Mouse (Mus musculus): ENCODE data around the gene Mcts2.
A peak's percentile ranks its signal among the peaks of the same experiment; 100 is the strongest.

Gene Mcts2

DNA sequence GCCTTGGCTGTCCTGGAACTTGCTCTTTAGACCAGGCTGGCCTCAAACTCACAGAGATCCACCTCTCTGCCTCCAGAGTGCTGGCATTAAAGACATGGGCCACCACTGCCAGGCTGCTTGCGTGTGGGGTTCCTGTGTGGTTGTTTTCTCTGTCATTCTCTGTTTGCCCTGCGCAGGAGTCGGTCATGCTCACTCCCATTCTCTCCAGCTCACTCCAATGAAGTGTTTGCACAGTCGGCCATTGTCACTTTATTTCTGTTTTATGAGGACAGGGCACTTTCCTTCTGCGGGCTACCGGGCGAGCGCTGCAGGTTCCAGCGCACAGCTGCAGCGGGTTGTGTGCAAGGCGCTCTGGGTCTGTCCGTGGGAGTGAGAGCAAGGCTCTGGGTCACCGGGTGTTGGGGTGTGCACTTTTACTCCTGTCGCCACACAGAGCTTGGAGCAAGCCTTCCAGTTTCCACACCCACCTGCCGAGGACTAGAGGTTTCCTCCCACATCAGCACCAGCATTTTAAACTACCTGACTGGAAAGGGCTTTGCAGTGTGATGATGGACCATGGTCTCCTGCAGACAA, 38.4 kb downstream of the Mcts2 start:
- no peak for DNase-seq (ENCODE audit: low read depth, low spot score)

DNA sequence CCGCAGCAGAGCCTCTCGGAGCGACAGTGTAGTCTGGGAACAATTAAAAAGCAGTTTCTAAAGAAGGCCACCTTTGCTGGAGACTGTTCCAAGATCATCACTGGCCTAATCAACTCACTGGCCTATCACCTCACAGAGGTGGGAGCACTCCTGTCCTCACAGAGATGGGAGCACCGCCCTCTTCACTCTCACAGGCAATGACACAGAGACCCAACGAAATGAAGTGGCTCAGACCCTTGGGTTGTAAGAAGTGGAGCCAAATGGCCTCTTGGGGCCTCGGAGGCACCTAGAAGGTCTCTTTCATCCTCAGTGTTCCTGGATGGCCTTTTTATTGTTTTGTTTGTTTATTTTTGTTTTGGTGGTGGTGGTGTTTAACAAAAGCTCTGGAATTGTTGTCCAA, 39.4 kb downstream of the Mcts2 start:
- no peak for DNase-seq (ENCODE audit: low read depth, low spot score)

DNA sequence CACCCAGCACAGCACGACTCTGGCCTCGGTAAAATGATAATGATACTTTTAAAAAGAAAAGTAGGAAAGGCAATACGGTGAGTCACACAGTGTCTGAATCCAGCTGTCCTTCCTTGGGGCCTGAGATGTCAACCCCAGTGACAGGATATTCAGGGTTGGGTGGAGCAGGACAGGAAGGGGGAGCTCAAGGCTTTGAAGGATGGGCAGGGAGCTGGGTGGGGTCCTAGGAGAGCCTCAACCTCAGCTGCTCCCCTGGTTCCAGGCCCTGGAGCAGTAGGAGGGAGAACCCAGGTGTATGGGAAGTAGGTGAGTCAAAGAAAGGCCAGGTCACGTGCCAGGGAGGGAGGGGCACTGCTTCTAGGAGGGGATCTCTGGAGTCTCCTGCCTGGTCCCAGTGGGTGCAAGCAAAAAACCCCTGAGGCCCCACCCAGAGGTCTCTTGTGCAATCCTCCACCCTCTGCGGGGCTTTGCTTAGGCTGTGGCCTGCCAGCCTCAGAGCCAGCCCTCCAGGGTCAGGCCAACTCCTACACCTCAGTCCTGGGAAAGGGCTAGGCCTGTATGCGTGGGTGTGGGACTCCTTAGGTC, 40.0 kb downstream of the Mcts2 start:
- DNase-seq (ENCODE audit: low read depth, low spot score): no peak

DNA sequence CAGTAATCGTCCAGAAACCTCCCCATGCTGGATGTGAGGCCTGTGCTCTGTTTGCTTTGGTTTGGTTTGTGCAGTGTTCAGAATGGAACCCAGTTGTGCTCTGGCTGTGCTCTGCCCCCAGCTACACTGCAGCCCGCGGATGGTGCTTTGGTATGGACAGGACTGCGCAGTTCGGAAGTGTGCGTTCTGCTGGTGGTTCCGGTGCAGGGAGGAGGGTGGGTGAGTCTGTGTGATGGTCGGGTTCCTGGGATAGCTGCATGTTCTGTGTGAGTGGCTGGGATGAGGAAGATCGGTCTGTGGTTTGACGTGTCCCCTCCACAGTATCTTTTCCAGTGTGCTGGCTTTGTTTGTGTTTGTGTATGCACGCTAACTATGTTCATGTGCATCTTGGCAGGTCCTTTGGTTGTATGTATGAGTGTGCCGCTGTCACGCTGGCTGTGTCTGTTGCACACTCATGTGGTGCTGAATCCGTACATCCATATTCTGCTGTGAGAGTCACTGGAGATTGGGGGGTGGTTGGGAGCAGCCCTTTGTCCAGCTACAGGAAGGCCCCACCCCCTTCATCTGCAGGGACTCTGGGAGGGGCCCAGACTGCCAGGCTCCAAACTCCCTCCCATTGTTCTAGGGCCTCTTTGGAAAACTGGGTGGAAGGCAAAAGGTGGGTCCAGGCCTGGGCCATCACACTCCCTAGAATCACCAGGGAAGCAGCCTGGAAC, 41.1 kb downstream of the Mcts2 start:
- DNase-seq (ENCODE audit: low read depth, low spot score): no peak

DNA sequence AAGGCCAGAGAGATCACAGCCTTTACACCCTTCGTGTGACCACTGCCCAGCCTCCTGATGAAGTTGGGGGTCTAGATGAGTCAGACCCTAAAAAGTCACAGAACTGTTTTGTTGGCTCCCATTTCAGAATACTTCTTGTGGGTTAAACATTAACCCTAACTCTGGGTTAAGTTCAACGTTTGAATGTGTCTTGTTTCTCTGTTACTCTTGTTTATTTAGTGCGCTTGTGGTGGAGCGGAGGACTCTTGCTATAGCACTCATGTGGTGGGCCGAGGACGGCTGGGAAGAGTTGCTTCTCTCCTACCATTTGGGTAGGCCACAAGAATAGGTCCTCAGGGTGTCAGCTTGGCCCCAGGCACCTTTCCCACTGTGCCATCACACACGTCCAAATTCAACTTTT, 41.8 kb downstream of the Mcts2 start:
- DNase-seq (ENCODE audit: low read depth, low spot score): no peak

DNA sequence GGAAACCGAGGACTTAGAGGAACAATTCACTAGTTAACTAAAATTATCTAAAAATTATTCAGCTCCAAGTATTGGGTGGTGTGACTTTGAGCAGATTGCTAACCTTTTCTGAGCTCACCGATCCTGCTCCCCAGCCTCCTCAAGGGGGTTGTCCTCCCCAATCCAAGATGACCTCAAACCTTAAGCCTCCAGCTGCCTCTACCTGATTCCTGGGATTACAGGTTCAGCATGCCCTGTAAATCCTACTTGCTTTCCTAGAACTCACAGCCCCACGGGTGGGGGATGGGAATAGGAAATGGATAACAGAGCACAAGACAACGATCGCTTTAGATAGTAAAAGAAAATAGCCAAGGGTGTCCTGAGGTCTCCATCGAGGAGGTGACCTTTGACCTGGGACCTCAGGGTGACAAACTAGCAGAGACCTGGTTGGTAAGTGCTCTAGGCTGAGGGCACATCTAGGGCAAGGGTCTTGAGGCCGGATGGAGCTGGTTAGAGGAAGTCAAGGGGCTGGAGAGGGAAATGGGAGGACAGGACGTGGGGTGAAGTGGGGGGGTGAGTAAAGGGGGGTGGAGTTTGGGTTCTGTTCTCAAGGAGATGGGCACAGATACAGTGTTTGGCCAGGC, 42.3 kb downstream of the Mcts2 start:
- peak; percentile 42 for DNase-seq (ENCODE audit: low read depth, low spot score)

DNA sequence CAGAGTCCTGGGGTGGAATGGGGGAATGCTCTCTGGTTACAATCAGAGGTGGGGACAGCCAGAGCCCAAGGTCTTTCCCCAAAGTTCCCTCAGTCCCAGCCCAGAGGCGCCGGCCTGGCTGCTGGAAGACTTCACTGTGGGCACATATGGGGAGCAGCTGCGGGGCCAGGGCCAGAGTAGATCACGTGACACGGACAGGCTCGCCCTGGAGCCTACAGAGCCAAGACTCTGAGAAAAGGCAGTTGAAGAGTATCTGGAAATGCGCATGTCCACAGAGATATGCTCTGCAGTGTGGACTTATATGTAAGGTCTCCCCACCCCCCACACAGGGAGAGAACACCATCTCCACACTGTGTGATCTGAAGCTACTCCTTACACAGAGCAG, 42.8 kb downstream of the Mcts2 start:
- peak; percentile 85 for DNase-seq (ENCODE audit: low read depth, low spot score)

DNA sequence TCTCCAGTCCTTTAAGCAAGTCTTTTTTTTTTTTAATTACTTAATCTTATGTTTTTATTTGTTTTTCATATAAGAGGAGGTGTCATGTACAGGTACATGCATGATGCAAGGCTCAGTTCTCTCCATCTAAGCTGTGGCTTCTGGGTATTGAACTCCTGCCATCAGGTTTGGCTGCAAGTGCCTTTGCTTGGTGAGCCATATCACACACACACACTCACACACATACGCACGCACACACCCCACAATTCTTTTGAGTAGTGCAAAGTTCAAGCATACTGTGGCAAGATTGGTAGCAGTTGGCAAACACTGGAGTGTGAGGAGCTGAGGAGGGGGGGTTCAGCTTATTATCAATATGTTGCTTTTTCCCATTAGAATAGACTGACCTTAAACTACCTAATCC, 46.4 kb downstream of the Mcts2 start:
- no peak for DNase-seq (ENCODE audit: low read depth, low spot score)

DNA sequence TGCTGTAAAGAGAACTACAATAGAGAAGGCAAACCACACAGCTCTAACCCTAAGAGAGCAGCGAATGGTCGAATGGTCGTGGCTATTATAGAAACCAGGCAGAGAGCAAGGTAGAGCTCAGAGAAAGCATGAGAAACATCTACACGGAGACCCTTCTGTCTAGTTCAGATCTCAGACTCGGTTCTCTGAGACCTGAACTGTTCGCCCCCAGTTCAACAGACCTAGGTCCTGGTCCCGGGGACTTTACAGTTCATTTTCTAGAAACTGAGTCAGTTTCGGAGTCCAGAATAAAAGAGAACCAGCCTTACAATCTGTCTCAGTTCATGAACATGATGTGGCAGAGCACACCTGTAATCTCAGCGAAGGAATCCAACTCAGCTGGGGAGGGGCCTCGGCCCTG, 47.7 kb downstream of the Mcts2 start:
- DNase-seq (ENCODE audit: low read depth, low spot score): no peak

DNA sequence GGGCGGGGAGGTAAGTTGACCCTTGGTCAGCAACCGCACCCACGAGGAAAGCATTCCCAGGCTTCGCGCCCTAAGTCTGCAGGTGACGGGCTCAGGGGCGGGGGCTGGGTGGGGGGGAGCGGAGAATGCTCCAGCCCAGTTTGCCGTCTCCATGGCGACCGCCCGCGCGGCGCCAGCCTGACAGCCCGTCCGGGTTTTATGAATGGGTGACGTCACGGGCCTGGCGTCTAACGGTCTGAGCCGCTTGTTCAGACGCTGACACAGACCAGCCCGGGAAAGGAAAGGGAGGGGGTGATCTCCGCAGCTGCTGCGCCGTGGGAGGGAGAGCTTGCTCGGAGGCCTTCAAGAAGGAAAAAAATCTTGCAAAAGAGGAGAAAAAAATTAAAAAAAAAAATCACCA, 48.1 kb downstream of the Mcts2 start:
- peak; percentile 99 for DNase-seq (ENCODE audit: low read depth, low spot score)

DNA sequence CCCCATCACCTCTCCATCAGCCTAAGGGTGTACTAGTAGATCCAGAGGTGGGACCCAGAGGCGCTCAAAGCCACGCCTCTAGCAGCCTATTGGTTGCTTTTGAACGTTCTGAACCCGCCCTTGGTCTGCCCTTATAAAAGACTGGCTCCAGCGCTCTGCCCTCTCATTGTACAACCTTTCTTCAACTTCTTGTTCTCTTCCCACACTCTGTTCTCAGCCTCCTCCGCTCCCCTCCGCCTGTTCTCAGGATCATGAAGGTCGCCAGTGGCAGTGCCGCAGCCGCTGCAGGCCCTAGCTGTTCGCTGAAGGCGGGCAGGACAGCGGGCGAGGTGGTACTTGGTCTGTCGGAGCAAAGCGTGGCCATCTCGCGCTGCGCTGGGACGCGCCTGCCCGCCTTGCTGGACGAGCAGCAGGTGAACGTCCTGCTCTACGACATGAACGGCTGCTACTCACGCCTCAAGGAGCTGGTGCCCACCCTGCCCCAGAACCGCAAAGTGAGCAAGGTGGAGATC, 49.3 kb downstream of the Mcts2 start, which contains the start of gene Id1:
TSS of gene Id1 (plus strand) at position 162 of the 512 bp plus-strand sequence.
- peak; percentile 97 for DNase-seq (ENCODE audit: low read depth, low spot score)

DNA sequence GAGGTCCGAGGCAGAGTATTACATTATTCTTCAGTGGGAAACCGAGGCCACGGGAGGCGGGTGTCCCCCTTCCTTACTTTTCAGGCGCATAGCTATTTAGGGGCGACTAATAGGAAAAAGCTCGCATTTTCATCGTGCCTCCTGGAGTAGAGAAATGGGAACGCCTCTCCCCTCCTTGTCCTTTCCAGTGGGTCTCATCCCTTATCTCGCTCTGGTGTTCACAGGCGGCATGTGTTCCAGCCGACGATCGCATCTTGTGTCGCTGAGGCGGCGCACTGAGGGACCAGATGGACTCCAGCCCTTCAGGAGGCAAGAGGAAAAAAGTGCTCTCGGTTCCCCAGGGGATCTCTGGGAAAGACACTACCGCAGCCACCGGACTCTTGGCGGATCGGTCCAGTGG, 49.9 kb downstream of the Mcts2 start:
- no peak for DNase-seq (ENCODE audit: low read depth, low spot score)
